In the genomic region with DNA sequence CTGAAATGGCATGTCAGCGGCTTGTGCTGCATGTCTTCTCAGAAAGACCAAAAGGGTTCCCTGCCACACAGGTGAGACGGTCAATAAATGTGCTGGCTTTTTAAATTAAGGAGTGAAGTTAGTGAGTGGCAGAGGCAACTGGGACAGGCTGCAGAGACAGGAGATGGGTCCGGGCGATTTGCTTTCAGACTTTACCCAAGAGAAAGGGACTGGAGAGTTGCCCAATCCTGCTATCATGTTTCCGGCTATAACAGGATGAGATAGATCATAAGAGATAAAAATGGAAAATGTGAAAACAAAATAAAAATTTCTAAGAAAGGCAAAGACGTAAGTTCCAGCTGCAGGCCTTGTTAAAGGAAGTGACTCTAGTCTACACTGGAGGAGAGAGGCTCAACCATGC, we compare ENCODE assay signal across 16 mouse cellular contexts.
DNase-seq lines count a peak whose midpoint lies in the region.
"Had no signal": no experiment of that assay in that cellular context is flagged by ENCODE, and none has a peak within 500 bp of the region (broad histone marks: within the 10 kb centered on the region; RNA-seq: fewer than 3 reads in every experiment).

No protein-coding gene starts in this region.

- peak; percentile 12 for DNase-seq in adrenal gland, postnatal 14 days
- no peak for DNase-seq in adrenal gland, adult 18-20 months (ENCODE audit: low spot score in 2 of 2)
- peak; percentile 18 for DNase-seq in kidney, postnatal 10 days
- no peak for DNase-seq in kidney, adult 9 months
- DNase-seq in 416B (ENCODE audit: low read depth): peak; percentile 91
- DNase-seq in induced T-regulatory cell, adult 2 months (ENCODE audit: low read depth): peak; percentile 26
- no peak for DNase-seq in heart, adult 9 months (ENCODE audit: low spot score in 2 of 2)
- DNase-seq in cerebellum, adult 9-10 months: no peak
- DNase-seq: cerebellum, adult 11 months; cerebellum, postnatal 14 days; gastrocnemius, adult 2 months; heart, postnatal 14 days; liver; right cerebral cortex, adult 18-20 months; right cerebral cortex, postnatal 4 days; thymus, postnatal 14 days had no signal

Comparison
In these comparisons a context has a peak if more than half of its experiments do, and no peak if none do; other contexts are left out.
1. DNase-seq: peak in adrenal gland, postnatal 14 days (single experiment), kidney, postnatal 10 days (single experiment), 416B (single experiment) and induced T-regulatory cell, adult 2 months (single experiment); none in adrenal gland, adult 18-20 months (0 of 2), kidney, adult 9 months (single experiment), heart, adult 9 months (0 of 2) and cerebellum, adult 9-10 months (single experiment).